Mouse (Mus musculus) liver, embryonic 14.5 days (tissue): ENCODE data around the gene Men1.

Source experiments
- CTCF ChIP-seq: IDR thresholded peaks from 2 replicates; pipeline ENCODE4 v1.5.1; 2016; ENCODE audit warnings: antibody characterized with exemption, low read depth, control low read depth
- EP300 ChIP-seq: IDR thresholded peaks from 2 replicates; pipeline ENCODE4 v1.6.1; 2016; ENCODE audit warnings: antibody characterized with exemption, low read depth

- TF ChIP-seq EP300 (no peak), CTCF (peak; percentile 37; the same call in 1 of the 2 replicates)
Observed at GRCm38 (mm10) chr19:6343066-6343925, 8.5 kb downstream of the Men1 start.
